Mouse (Mus musculus): ENCODE measurements around the gene Tfrc.
"Not testable (repeated sequence)": the region's sequence is repeated elsewhere in the genome, so short reads cannot be mapped to it uniquely, and the experiment has no call there.

Gene Tfrc

GRCm38 (mm10) chr16:32613269-32613834, 4.6 kb downstream of the Tfrc start:
- DNase-seq, result no peak

DNA sequence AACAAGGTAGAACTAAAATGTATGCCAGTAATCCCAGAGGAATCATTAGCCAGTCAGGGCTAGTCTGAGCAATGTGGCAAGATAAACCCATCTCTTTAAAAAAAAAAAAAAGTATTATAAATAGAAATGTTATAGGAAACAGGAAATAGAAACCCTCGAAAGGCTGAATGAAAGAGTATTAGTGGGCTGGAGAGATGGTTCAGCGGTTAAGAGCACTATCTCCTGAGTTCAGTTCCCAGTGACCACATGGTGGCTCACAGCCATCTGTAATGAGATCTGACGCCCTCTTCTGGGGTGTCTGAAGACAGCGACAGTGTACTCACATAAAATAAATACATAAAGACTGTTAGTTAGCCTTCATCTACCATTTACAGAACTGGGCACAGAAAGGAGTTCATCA, 5.3 kb downstream of the Tfrc start:
- no peak for DNase-seq

DNA sequence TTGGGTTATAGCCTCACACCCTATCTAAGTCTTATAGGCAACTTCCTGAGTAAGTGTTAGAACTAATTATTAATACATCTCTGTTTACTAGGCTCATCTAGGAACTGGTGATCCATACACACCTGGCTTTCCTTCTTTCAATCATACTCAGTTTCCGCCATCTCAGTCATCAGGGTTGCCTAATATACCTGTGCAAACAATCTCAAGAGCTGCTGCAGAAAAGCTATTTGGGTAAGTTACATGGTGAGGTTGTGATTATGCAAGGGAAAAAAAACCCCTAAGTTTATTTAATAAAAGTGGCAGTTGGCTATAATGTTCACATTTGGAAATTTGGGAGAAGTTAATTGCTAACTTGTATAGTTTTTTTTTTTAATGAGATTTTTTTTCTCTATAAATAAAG, 10.2 kb downstream of the Tfrc start:
- DNase-seq, result no peak

DNA sequence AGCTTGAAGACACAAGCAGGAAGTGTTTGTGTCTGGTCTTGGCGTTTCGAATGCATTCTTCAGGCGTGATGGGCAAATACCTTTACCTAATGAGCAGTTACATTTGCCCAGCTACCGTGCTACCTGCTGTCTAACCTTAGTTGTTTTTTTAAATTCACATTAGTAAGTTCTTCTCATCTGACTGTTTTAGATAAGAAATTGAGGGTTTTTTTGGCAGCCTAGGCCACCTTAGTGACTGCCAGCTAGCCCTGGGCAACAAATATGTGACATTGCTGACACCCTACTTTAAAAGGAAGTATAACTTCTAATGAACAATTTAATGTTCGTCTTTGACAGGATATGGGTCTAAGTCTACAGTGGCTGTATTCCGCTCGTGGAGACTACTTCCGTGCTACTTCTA, 19.4 kb downstream of the Tfrc start:
- no peak for DNase-seq

GRCm38 (mm10) chr16:32632328-32632824, 23.7 kb downstream of the Tfrc start:
- no peak for DNase-seq

DNA sequence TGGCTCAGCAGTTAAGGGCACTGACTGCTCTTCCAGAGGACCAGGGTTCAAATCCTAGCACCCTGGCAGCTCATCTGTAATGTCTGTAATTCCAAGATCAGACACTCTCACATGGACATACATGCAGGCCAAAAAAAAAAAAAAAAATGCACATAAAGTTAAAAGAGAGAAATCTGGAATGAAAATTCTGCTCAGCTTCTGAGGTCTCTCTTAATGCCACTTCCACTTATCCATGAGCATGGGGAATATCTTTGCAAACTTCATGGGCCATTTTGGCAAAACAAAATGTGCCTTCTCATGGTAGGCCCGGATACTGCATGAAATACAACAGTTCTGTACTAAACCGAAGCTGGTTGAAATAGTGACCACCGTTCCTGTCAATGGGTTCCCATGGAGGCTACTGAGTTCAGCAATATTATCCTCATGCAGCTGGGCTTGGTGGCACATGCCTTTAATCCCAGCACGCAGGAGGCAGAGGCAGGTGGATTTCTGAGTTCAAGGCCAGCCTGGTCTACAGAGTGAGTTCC, 24.8 kb downstream of the Tfrc start:
- no peak for DNase-seq

GRCm38 (mm10) chr16:32634183-32634582, 25.5 kb downstream of the Tfrc start:
- no peak for DNase-seq

- peak; percentile 34 for DNase-seq
Observed at GRCm38 (mm10) chr16:32635314-32635713, 26.6 kb downstream of the Tfrc start.

GRCm38 (mm10) chr16:32636331-32636730, 27.6 kb downstream of the Tfrc start:
- no peak for DNase-seq

GRCm38 (mm10) chr16:32636871-32637521, 28.3 kb downstream of the Tfrc start:
- no peak for DNase-seq

DNA sequence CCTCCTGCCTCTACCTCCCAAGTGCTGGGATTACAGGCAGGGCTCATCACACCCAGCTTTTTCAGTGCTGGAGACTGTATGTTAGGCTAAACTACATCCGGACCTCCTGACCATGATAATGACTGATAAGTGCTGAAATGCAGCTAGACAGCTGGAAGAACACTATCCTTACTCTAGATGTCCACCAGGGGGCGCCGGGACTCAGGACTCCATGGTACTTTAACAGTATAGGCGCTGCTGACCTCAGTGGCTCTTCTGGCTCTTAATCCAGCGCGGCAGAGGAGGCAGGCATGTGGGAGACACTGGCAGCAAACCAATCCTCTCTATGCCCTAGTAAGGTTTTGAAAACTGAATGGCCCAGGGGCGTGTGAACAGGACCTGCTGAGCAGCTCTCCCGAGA, 29.8 kb downstream of the Tfrc start:
- DNase-seq, result peak; percentile 89

GRCm38 (mm10) chr16:32640096-32640495, 31.4 kb downstream of the Tfrc start:
- peak; percentile 73 for DNase-seq

- DNase-seq, result not testable (repeated sequence)
Observed at GRCm38 (mm10) chr16:32640683-32641082, 32.0 kb downstream of the Tfrc start.

DNA sequence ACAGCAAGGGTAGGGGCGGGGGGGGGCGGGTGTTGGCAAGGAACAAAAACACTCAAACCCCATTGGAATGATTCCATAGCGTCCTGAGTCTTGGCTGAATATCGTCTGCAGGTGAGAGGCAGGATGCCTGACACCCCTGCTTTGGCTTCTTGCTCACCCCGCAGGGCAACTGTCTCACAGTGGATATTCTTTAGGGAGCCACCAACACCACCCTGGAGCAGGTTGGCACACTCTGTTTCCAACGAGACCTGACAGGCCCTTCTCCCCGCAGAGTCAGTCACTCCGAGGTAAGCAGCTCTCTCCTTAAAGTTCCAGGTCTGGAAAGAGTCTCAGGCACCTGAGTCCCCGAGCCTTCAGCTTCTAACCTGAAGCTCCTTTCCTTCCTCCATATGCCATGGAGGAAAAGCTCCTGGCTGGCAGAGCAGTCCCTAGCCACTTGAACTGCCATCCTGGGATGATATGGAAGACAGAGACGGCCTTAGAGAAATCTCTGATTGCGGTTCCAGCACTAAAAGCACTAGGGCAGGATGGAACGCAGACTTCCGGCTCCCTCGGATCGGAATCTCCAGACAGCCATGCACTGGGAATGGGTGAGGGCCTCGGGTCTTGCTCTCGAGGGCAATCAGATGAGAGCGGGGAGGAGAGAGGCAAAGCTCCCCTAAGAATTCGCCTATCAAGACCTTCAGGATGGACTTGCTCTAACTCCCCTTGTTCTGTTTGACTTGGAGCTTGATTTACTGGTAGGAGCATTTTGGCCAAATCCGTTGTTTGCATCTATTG, 32.9 kb downstream of the Tfrc start:
- DNase-seq, result no peak

GRCm38 (mm10) chr16:32642280-32642679, 33.6 kb downstream of the Tfrc start:
- DNase-seq, result no peak

DNA sequence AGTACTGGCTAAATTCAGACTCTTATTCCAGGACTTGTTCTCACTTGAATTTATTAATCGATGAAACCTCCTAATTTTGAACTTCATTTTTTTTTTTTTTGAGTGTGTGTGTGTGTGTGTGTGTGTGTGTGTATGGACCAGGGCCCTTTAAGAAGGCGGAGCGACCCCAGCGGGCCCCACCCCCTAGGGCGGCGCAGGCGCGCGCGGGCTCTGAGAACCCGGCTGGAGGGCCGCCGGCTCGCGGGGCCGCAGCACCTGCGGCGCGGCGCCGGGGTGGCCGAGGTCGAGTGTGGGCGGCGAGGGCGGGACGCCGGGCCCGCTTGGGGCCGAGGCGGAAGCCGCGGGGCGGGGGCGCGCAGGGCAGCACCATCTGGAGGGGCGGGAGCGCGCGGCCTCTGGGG, 34.9 kb downstream of the Tfrc start, which contains the start of gene Tnk2:
TSS of gene Tnk2 (plus strand) at position 214 of the 401 bp plus-strand sequence.
- peak; percentile 94 for DNase-seq

DNA sequence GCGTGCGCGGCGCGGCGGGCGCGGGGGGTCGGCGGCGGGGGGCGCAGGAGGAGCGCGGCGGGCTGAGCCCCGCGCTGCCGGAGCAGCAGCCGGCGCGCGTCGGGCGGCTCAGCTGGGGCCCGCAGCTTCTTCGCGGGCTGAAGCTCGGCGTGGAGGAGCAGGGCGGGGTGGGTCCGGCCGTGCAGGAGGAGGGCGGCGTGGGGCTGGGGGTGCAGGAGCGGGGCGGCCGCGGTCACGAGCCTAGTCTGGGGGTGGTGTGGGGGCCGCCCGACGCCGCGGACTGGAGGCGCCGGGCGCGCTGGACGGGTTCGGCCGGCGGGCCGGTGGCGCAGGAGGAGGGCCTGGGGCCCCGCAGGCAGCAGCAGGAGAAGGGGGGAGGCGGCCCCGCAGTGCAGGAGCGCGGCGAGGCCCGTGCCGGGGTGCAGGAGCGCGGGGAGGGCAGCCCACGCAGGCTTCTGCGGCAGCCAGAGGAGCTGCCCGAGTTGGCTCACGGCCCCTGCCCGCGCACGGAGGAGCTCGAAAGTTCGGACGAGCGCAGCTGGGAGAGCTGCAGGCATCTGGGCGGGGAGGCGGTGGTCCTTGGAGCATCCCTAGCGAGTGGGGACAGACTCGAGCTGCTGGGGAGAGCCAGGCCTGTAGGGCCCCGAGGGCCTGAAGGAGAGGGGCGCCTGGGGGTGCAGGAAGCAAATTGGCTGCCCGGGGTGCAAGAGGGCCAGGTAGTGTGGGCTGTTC, 35.5 kb downstream of the Tfrc start:
- peak; percentile 61 for DNase-seq

GRCm38 (mm10) chr16:32644801-32645170, 36.1 kb downstream of the Tfrc start:
- DNase-seq, result no peak

DNA sequence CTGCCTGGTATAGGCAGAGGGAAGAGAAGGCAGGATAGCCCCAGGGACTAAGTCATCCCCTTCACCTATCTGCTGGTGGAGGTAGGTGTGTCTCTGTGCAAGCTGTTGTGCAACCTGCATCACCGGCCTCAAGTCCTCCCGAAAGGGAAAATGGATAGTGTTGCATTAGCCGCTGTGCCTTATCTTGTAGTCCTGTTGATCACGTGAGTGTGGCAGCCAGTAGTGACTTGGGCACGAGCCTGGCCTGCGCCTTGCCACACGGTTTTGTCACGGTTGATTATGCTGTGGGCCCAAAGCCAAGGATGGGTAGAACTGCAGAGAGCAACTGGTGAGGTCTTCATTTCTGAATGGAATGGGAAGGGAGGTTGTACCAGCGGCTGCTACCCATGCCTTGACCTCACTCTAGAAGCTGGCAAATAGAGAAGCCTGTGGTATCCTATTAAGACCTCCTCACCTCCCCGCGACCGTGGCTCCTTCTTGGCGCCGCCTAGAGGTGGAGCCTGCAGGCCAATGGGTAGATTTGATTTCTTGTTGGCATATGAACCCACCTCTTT, 36.7 kb downstream of the Tfrc start:
- DNase-seq, result peak; percentile 66

GRCm38 (mm10) chr16:32646014-32646413, 37.3 kb downstream of the Tfrc start:
- no peak for DNase-seq

- no peak for DNase-seq
Observed at GRCm38 (mm10) chr16:32647712-32648111, 39.0 kb downstream of the Tfrc start.

GRCm38 (mm10) chr16:32650461-32650860, 41.7 kb downstream of the Tfrc start:
- DNase-seq, result no peak
